Mouse (Mus musculus): ENCODE data around the gene Phf12.

GRCm38 (mm10) chr11:78066641-78067040 is 84.1 kb downstream of the Phf12 start:
- TF ChIP-seq CTCF (IDR thresholded peaks at IDR 0.05; ENCODE audit: low read depth, low read length) (no peak), EP300 (IDR thresholded peaks at IDR 0.05; ENCODE audit: insufficient read depth, low read depth, low read length) (no peak), POLR2A (IDR thresholded peaks at IDR 0.05; ENCODE audit: insufficient read depth, low read length) (no peak)
